Mouse (Mus musculus) CH12F3 (cell line): ENCODE measurements around the gene Cul9.
"Not testable (repeated sequence)": the region's sequence is repeated elsewhere in the genome, so short reads cannot be mapped to it uniquely, and the experiment has no call there.

Experiments
- in situ Hi-C: fragments of 300-500 bp; cut with MboI; formaldehyde crosslinking; loops from 2 replicates; pipeline ENCODE4 v1.14.3; 2020; ENCODE audit warnings: low sequenced_read_pairs

The Cul9 gene

GRCm38 (mm10) chr17:46505617-46506016 lies 40.6 kb downstream of the Cul9 start:
- in situ Hi-C loops, result loop anchor here (10.0 kb wide), 1 partner anchor 241 kb away; no protein-coding TSS in a partner anchor

- in situ Hi-C loops, result loop anchor here (10.0 kb wide), 1 partner anchor 239 kb away; no protein-coding TSS in a partner anchor
These were observed 42.1 kb downstream of the Cul9 start for GRCm38 (mm10) chr17:46503847-46504638.

GRCm38 (mm10) chr17:46502775-46503174 lies 43.4 kb downstream of the Cul9 start:
- in situ Hi-C loops, result loop anchor here (10.0 kb wide), 1 partner anchor 238 kb away; no protein-coding TSS in a partner anchor

- in situ Hi-C loops, result no loop called here
These were observed 48.2 kb downstream of the Cul9 start for GRCm38 (mm10) chr17:46497956-46498355.

GRCm38 (mm10) chr17:46496623-46497434 lies 49.4 kb downstream of the Cul9 start, which contains the start of gene Dnph1:
TSS of gene Dnph1 (plus strand) at chr17:46496711.
- in situ Hi-C loops, result no loop called here

GRCm38 (mm10) chr17:46496081-46496480 lies 50.1 kb downstream of the Cul9 start:
- in situ Hi-C loops, result not testable (repeated sequence)

GRCm38 (mm10) chr17:46495486-46495885 lies 50.7 kb downstream of the Cul9 start:
- in situ Hi-C loops, result no loop called here

- in situ Hi-C loops, result no loop called here
These were observed 58.8 kb downstream of the Cul9 start, which contains the start of gene Ttbk1 for GRCm38 (mm10) chr17:46487431-46487830. TSS of gene Ttbk1 (minus strand) at chr17:46487675.

- in situ Hi-C loops, result no loop called here
These were observed 59.2 kb downstream of the Cul9 start for GRCm38 (mm10) chr17:46486995-46487394.

- in situ Hi-C loops, result no loop called here
These were observed 61.7 kb downstream of the Cul9 start for GRCm38 (mm10) chr17:46484461-46484875.

GRCm38 (mm10) chr17:46484021-46484431 lies 62.2 kb downstream of the Cul9 start:
- in situ Hi-C loops, result no loop called here

- in situ Hi-C loops, result no loop called here
These were observed 62.6 kb downstream of the Cul9 start for GRCm38 (mm10) chr17:46483561-46484001.

GRCm38 (mm10) chr17:46477286-46477685 lies 68.9 kb downstream of the Cul9 start:
- in situ Hi-C loops, result no loop called here

GRCm38 (mm10) chr17:46476601-46477000 lies 69.6 kb downstream of the Cul9 start:
- in situ Hi-C loops, result no loop called here

- in situ Hi-C loops, result no loop called here
These were observed 78.4 kb downstream of the Cul9 start for GRCm38 (mm10) chr17:46467830-46468229.

- in situ Hi-C loops, result no loop called here
These were observed 84.0 kb downstream of the Cul9 start for GRCm38 (mm10) chr17:46462226-46462625.

- in situ Hi-C loops, result no loop called here
These were observed 84.8 kb downstream of the Cul9 start for GRCm38 (mm10) chr17:46461347-46461746.

- in situ Hi-C loops, result no loop called here
These were observed 85.5 kb downstream of the Cul9 start for GRCm38 (mm10) chr17:46460673-46461072.

- in situ Hi-C loops, result no loop called here
These were observed 87.7 kb downstream of the Cul9 start for GRCm38 (mm10) chr17:46458439-46458838.

- in situ Hi-C loops, result no loop called here
These were observed 88.4 kb downstream of the Cul9 start for GRCm38 (mm10) chr17:46457791-46458190.

GRCm38 (mm10) chr17:46455110-46455691 lies 91.0 kb downstream of the Cul9 start:
- in situ Hi-C loops, result no loop called here
